Mouse (Mus musculus): ENCODE measurements around the gene Btaf1. TPM values are rescaled to one million over a fixed set of nuclear protein-coding genes. Genes with fewer than 3 reads are reported as not detected.

The Btaf1 gene
- polyA plus RNA-seq, 1 experiment from 2014 or later: 3.7 TPM

- Histone ChIP-seq H3K4me1 (ENCODE audit: insufficient read depth) (peaks cover 4% of the 10 kb centered on the region), H3K4me3 (ENCODE audit: low read depth, low read length) (no peak overlapping the region), H3K27me3 (ENCODE audit: insufficient read depth, low read length) (no peaks in the 10 kb centered on the region), H3K9ac (replicated peaks) (no peak overlapping the region), H3K27ac (ENCODE audit: low read depth) (no peak overlapping the region), H3K4me2 (ENCODE audit: low read depth, low read length) (no peak overlapping the region), H3K9me3 (ENCODE audit: low read length) (no peaks in the 10 kb centered on the region), H3K36me3 (replicated peaks; ENCODE audit: insufficient read depth, low read length) (peaks cover 19% of the 10 kb centered on the region)
- 90% methylated on average over 6 of the region's 6 CpGs for WGBS (ENCODE audit: insufficient replicate concordance)
- TF ChIP-seq CTCF (IDR thresholded peaks at IDR 0.05; ENCODE audit: low read depth) (no peak), EP300 (IDR thresholded peaks at IDR 0.05; ENCODE audit: low read depth) (no peak)
- no peak for DNase-seq
- no peak for ATAC-seq
Measured at GRCm38 (mm10) chr19:37016890-37017289, 91.0 kb downstream of the Btaf1 start.

- Histone ChIP-seq H3K36me3 (replicated peaks; ENCODE audit: insufficient read depth, low read length) (peaks cover 8% of the 10 kb centered on the region), H3K9ac (replicated peaks) (peak overlapping the region; percentile 39; the same call in 1 of the 2 replicates), H3K9me3 (ENCODE audit: low read length) (no peaks in the 10 kb centered on the region), H3K27me3 (ENCODE audit: insufficient read depth, low read length) (no peaks in the 10 kb centered on the region), H3K27ac (ENCODE audit: low read depth) (no peak overlapping the region), H3K4me3 (ENCODE audit: low read depth, low read length) (peak overlapping the region; percentile 40), H3K4me1 (ENCODE audit: insufficient read depth) (peaks cover 4% of the 10 kb centered on the region), H3K4me2 (ENCODE audit: low read depth, low read length) (peak overlapping the region; percentile 77)
- peak; percentile 82 for DNase-seq
- WGBS (ENCODE audit: insufficient replicate concordance): 5% methylated on average over 25 of the region's 26 CpGs
- ATAC-seq: peak; percentile 87
- TF ChIP-seq CTCF (IDR thresholded peaks at IDR 0.05; ENCODE audit: low read depth) (no peak), EP300 (IDR thresholded peaks at IDR 0.05; ENCODE audit: low read depth) (no peak)
Measured at GRCm38 (mm10) chr19:37018411-37018810, 92.5 kb downstream of the Btaf1 start.

GRCm38 (mm10) chr19:37018931-37019330, 93.1 kb downstream of the Btaf1 start:
- WGBS (ENCODE audit: insufficient replicate concordance): 61% methylated on average over 5 of the region's 5 CpGs
- H3K36me3 ChIP-seq (replicated peaks; ENCODE audit: insufficient read depth, low read length): peaks cover 7% of the 10 kb centered on the region
- H3K27me3 ChIP-seq (ENCODE audit: insufficient read depth, low read length): no peaks in the 10 kb centered on the region
- peaks cover 4% of the 10 kb centered on the region for H3K4me1 ChIP-seq (ENCODE audit: insufficient read depth)
- DNase-seq: no peak
- TF ChIP-seq EP300 (IDR thresholded peaks at IDR 0.05; ENCODE audit: low read depth) (no peak), CTCF (IDR thresholded peaks at IDR 0.05; ENCODE audit: low read depth) (no peak)
- peak; percentile 30; the same call in 1 of the 2 replicates for ATAC-seq
- H3K4me3 ChIP-seq (ENCODE audit: low read depth, low read length): peak overlapping the region; percentile 40
- no peak overlapping the region for H3K27ac ChIP-seq (ENCODE audit: low read depth)
- no peaks in the 10 kb centered on the region for H3K9me3 ChIP-seq (ENCODE audit: low read length)
- H3K9ac ChIP-seq (replicated peaks): no peak overlapping the region
- peak overlapping the region; percentile 77 for H3K4me2 ChIP-seq (ENCODE audit: low read depth, low read length)

GRCm38 (mm10) chr19:37020531-37020930, 94.7 kb downstream of the Btaf1 start:
- TF ChIP-seq CTCF (IDR thresholded peaks at IDR 0.05; ENCODE audit: low read depth): no peak
- TF ChIP-seq EP300 (IDR thresholded peaks at IDR 0.05; ENCODE audit: low read depth): no peak
- peaks cover 4% of the 10 kb centered on the region for H3K4me1 ChIP-seq (ENCODE audit: insufficient read depth)
- H3K27ac ChIP-seq (ENCODE audit: low read depth): no peak overlapping the region
- no peaks in the 10 kb centered on the region for H3K9me3 ChIP-seq (ENCODE audit: low read length)
- ATAC-seq (no peak), DNase-seq (no peak)
- no peak overlapping the region for H3K4me2 ChIP-seq (ENCODE audit: low read depth, low read length)
- H3K9ac ChIP-seq (replicated peaks): no peak overlapping the region
- WGBS (ENCODE audit: insufficient replicate concordance): 64% methylated on average over 5 of the region's 5 CpGs
- peaks cover 13% of the 10 kb centered on the region for H3K36me3 ChIP-seq (replicated peaks; ENCODE audit: insufficient read depth, low read length)
- H3K4me3 ChIP-seq (ENCODE audit: low read depth, low read length): no peak overlapping the region
- no peaks in the 10 kb centered on the region for H3K27me3 ChIP-seq (ENCODE audit: insufficient read depth, low read length)

- 80% methylated on average over 10 of the region's 11 CpGs for WGBS (ENCODE audit: insufficient replicate concordance)
- H3K4me1 ChIP-seq (ENCODE audit: insufficient read depth): peaks cover 4% of the 10 kb centered on the region
- H3K27ac ChIP-seq (ENCODE audit: low read depth): no peak overlapping the region
- ATAC-seq: no peak
- no peak for DNase-seq
- H3K9ac ChIP-seq (replicated peaks): no peak overlapping the region
- no peaks in the 10 kb centered on the region for H3K9me3 ChIP-seq (ENCODE audit: low read length)
- no peaks in the 10 kb centered on the region for H3K27me3 ChIP-seq (ENCODE audit: insufficient read depth, low read length)
- H3K36me3 ChIP-seq (replicated peaks; ENCODE audit: insufficient read depth, low read length): peaks cover 13% of the 10 kb centered on the region
- TF ChIP-seq EP300 (IDR thresholded peaks at IDR 0.05; ENCODE audit: low read depth) (no peak), CTCF (IDR thresholded peaks at IDR 0.05; ENCODE audit: low read depth) (no peak)
- no peak overlapping the region for H3K4me2 ChIP-seq (ENCODE audit: low read depth, low read length)
- no peak overlapping the region for H3K4me3 ChIP-seq (ENCODE audit: low read depth, low read length)
Measured at GRCm38 (mm10) chr19:37020951-37021350, 95.1 kb downstream of the Btaf1 start.

GRCm38 (mm10) chr19:37022146-37022545, 96.3 kb downstream of the Btaf1 start:
- WGBS (ENCODE audit: insufficient replicate concordance): 92% methylated on average over 5 of the region's 5 CpGs
- no peak for TF ChIP-seq EP300 (IDR thresholded peaks at IDR 0.05; ENCODE audit: low read depth)
- TF ChIP-seq CTCF (IDR thresholded peaks at IDR 0.05; ENCODE audit: low read depth): no peak
- no peak overlapping the region for H3K9ac ChIP-seq (replicated peaks)

More at GRCm38 (mm10) chr19:37022146-37022545, 96.3 kb downstream of the Btaf1 start:
- Histone ChIP-seq H3K27ac (ENCODE audit: low read depth) (no peak overlapping the region), H3K36me3 (replicated peaks; ENCODE audit: insufficient read depth, low read length) (peaks cover 13% of the 10 kb centered on the region), H3K27me3 (ENCODE audit: insufficient read depth, low read length) (no peaks in the 10 kb centered on the region), H3K4me2 (ENCODE audit: low read depth, low read length) (no peak overlapping the region), H3K4me3 (ENCODE audit: low read depth, low read length) (no peak overlapping the region), H3K4me1 (ENCODE audit: insufficient read depth) (peaks cover 4% of the 10 kb centered on the region), H3K9me3 (ENCODE audit: low read length) (no peaks in the 10 kb centered on the region)
- ATAC-seq (no peak), DNase-seq (no peak)
